Mouse (Mus musculus) E14TG2a.4 (cell line): ENCODE data around the gene Upf3b.

ENCODE experiments used
- CTCF ChIP-seq: conservative IDR thresholded peaks from 2 replicates; pipeline ENCODE4 v1.5.1; 2014; ENCODE audit warnings: low read length
- POU5F1 ChIP-seq: IDR thresholded peaks from 2 replicates; pipeline ENCODE4 v1.6.1; 2014; ENCODE audit warnings: low read length, borderline replicate concordance

DNA sequence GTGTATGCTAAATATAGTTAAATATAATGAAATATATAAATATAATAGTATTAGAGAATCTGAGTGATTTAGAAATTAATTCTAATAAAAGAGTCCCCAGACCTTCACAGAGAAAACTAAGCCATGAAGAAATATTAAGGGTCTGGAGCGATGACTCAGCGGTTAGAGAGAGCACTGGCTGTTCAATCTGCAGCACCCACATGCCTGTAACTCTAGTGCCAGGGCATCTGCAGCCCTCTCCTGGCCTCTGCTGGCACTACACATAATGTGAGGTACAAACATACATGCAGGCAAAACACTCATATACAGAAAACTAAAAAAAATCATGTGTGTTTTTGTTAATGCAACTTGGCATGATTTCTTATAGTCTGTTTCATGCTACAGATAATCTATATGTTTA lies 34.8 kb upstream of the Upf3b start:
- TF ChIP-seq CTCF (0 out of 2 replicates have a peak, but pooled peaks have one; percentile 5), POU5F1 (no peak)
